ENCODE assay signal across 15 mouse cellular contexts in genomic region chr1:33645689-33646088, GRCm38 (mm10). TPM values are rescaled to one million over a fixed set of nuclear protein-coding genes. Genes with fewer than 3 reads are reported as not detected.
A peak's percentile ranks its signal among the peaks of the same experiment; 100 is the strongest.
DNase-seq lines count a peak whose midpoint lies in the region; ATAC-seq lines count a peak whose summit lies in the region.
"Had no signal": no experiment of that assay in that cellular context is flagged by ENCODE, and none has a peak within 500 bp of the region (broad histone marks: within the 10 kb centered on the region; RNA-seq: fewer than 3 reads in every experiment).

No protein-coding gene starts in this region.

- no peaks in the 10 kb centered on the region for H3K27me3 ChIP-seq in lung, embryonic 15.5 days
- H3K27me3 ChIP-seq: embryonic facial prominence, embryonic 13.5 days; stomach, embryonic 15.5 days had no signal

- peak; percentile 46; the same call in 1 of the 2 replicates for ATAC-seq in lung, embryonic 15.5 days (ENCODE audit: borderline replicate concordance, extremely low read depth, low FRiP score, low TSS enrichment)
- no peak for ATAC-seq in erythroblast, adult 5-6 weeks (replicated peaks; ENCODE audit: low FRiP score, poor library complexity, severe bottlenecking)
- ATAC-seq: hindbrain, embryonic 16.5 days had no signal

- no peaks in the 10 kb centered on the region for H3K4me1 ChIP-seq in lung, embryonic 15.5 days
- H3K4me1 ChIP-seq: embryonic facial prominence, embryonic 13.5 days; stomach, embryonic 15.5 days had no signal

- no peak overlapping the region for H3K4me3 ChIP-seq in lung, embryonic 15.5 days
- H3K4me3 ChIP-seq: embryonic facial prominence, embryonic 13.5 days; stomach, embryonic 15.5 days had no signal

- H3K9ac ChIP-seq in lung, embryonic 15.5 days, result no peak overlapping the region
- H3K9ac ChIP-seq: embryonic facial prominence, embryonic 13.5 days; stomach, embryonic 15.5 days had no signal

- no peak overlapping the region for H3K27ac ChIP-seq in lung, embryonic 15.5 days
- H3K27ac ChIP-seq: embryonic facial prominence, embryonic 13.5 days; macrophage; stomach, embryonic 15.5 days had no signal

- WGBS in lung, embryonic 15.5 days, result 55% methylated on average over 1 of the region's 1 CpGs

- H3K36me3 ChIP-seq in lung, embryonic 15.5 days, result peaks cover 16% of the 10 kb centered on the region

- no peak overlapping the region for H3K4me2 ChIP-seq in lung, embryonic 15.5 days
- H3K4me2 ChIP-seq: embryonic facial prominence, embryonic 13.5 days; stomach, embryonic 15.5 days had no signal

- H3K9me3 ChIP-seq in lung, embryonic 15.5 days, result no peaks in the 10 kb centered on the region
- H3K9me3 ChIP-seq: embryonic facial prominence, embryonic 13.5 days; stomach, embryonic 15.5 days had no signal

- DNase-seq in gastrocnemius, adult 18-20 months (ENCODE audit: low spot score), result peak; percentile 13
- no peak for DNase-seq in gastrocnemius, postnatal 10 days
- peak; percentile 28 to 37 for DNase-seq in kidney, postnatal 4 days
- no peak for DNase-seq in kidney, postnatal 36 days
- DNase-seq in adipocyte (ENCODE audit: low spot score), result peak; percentile 21
- DNase-seq in retina, embryonic 14.5 days (ENCODE audit: low spot score), result no peak
- DNase-seq: adrenal gland, postnatal 25 days; B cell, adult 2 months; cerebellum, adult 9-10 months had no signal

RNA-seq across cellular contexts. Expression of gene Prim2, which starts 23.9 kb away (rescaled TPM):
- total RNA-seq in gastrocnemius, adult 18-20 months (2021), result 1 to 10 TPM; 1.0 to 1.2 TPM
- 1 to 10 TPM; 4.2 to 5.5 TPM for total RNA-seq in gastrocnemius, postnatal 10 days (2021)
- 39.9 and 45.1 TPM in 2 replicates for polyA plus RNA-seq in lung, embryonic 15.5 days (2015; fragmentation: Nextera tagmentation; extraction: Ambion mirVana)
- total RNA-seq in erythroblast, adult 5-6 weeks (2015; ENCODE audit: low replicate concordance), result 22.3 and 26.5 TPM in 2 replicates
- total RNA-seq in erythroblast, adult 5-6 weeks (2017; ENCODE audit: low replicate concordance), result 37.0 and 42.5 TPM in 2 replicates

Comparison
In these comparisons a context has a peak if more than half of its experiments do, and no peak if none do; other contexts are left out.
1. DNase-seq: peak in gastrocnemius, adult 18-20 months (single experiment), kidney, postnatal 4 days (2 of 2) and adipocyte (single experiment); none in gastrocnemius, postnatal 10 days (single experiment), kidney, postnatal 36 days (0 of 2) and retina, embryonic 14.5 days (single experiment).